Mouse (Mus musculus) frontal cortex, postnatal 14 days (tissue): ENCODE data around the gene Oas1a.
"Not testable (repeated sequence)": the region's sequence is repeated elsewhere in the genome, so short reads cannot be mapped to it uniquely, and the experiment has no call there.

Experiments
- DNase-seq, 2 experiments: peaks; one replicate each; pipeline ENCODE4 v3.0.0; 2022; ENCODE audit warnings: low spot score in 2 of 2

The Oas1a gene

DNA sequence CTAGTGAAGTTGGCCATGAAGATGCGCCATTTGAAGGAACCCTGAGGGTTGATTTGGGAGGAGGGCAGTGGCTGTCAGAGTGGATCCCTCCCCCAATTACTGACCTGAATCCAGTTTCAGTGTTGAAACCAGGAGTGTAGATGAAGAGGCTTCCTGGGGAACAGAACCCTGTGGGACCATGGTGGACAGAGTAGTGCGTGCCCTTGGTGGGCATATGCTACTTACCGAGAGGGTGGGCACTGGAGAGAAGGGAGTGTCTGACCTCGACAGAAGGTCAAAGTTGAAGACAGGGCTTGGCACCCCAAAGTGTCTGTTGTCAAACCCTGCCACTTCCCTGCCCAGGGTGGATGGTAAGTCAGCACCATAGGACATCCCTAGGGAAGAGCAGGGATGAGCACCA lies 13.5 kb downstream of the Oas1a start:
- DNase-seq = not testable (repeated sequence)

- no peak for DNase-seq
Measured at GRCm38 (mm10) chr5:120892243-120892660, 15.1 kb downstream of the Oas1a start.

- DNase-seq = not testable (repeated sequence)
Measured at GRCm38 (mm10) chr5:120891566-120892242, 15.6 kb downstream of the Oas1a start.

GRCm38 (mm10) chr5:120890991-120891390 lies 16.3 kb downstream of the Oas1a start:
- no peak for DNase-seq

GRCm38 (mm10) chr5:120890026-120890425 lies 17.3 kb downstream of the Oas1a start:
- no peak for DNase-seq

DNA sequence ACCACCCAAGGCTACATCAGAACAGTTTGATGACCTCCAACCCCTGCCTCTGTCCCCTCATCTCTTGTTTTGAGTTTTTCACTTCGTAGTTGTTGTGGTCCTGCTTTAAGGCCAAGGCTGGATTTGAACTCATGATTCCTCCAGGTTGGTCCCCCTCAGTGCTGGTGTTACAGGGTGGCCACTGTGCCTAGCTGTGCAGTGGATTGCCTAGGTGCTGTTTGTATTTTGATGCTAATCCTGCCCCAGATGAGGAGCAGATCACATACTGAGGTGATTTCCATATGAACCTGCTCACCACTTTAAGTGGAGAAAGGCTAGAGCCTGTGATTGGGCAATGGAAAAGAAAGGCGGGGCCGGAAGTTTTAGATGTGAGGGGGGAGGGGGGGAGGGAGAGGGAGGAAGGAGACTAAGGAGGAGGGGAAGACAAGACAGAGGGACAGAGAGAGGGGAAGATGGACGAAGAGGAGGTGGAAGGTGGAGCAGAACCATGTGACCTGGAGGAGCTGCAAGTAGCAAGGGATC lies 19.0 kb downstream of the Oas1a start:
- DNase-seq = not testable (repeated sequence)

DNA sequence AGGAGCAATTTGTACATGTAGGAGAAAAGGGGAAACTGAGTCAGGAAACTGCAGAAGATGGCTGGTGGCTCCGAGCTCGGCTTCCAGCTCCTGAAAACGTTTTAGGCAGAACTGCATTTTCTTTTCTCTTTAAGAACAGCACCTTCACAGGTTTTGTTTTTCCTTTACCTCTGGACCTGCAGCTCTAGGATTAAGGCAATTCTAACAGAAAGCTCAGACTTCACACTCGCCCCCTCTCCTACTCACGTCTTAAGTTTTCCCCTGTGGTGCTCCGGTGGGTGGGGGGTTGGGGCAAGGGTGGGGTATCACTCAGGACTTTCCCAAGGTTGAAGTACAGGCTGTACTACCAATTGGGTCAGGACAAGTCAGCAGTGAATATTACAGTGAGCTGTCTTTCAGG lies 19.5 kb downstream of the Oas1a start:
- DNase-seq = no peak

- DNase-seq = not testable (repeated sequence)
Measured at GRCm38 (mm10) chr5:120887413-120887812, 19.9 kb downstream of the Oas1a start, which contains the start of gene Oas1g. Gene Oas1g, minus strand, starts transcription at chr5:120887613.

- not testable (repeated sequence) for DNase-seq
Measured at GRCm38 (mm10) chr5:120881681-120882080, 25.6 kb downstream of the Oas1a start.

GRCm38 (mm10) chr5:120878803-120879202 lies 28.5 kb downstream of the Oas1a start:
- not testable (repeated sequence) for DNase-seq

GRCm38 (mm10) chr5:120877407-120877806 lies 29.9 kb downstream of the Oas1a start:
- not testable (repeated sequence) for DNase-seq

DNA sequence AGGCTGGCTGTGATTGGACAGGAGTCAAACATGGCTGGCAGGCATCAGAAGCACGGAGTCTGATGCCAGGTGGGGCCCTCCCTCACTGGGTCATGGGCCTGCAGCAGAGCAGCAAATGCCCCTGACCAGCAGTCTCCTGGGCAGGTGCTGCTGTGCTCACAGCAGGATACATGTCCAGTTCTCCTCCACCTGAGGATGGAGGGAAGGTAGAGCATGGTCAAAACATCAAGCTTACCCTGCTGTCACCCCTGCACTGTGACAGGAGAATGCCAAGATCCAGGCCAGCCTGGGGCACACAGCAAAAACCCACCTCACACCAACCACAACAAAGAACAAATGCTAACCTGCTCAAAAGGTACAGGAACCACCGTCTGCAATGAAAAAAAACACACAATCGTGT lies 30.5 kb downstream of the Oas1a start:
- not testable (repeated sequence) for DNase-seq

DNA sequence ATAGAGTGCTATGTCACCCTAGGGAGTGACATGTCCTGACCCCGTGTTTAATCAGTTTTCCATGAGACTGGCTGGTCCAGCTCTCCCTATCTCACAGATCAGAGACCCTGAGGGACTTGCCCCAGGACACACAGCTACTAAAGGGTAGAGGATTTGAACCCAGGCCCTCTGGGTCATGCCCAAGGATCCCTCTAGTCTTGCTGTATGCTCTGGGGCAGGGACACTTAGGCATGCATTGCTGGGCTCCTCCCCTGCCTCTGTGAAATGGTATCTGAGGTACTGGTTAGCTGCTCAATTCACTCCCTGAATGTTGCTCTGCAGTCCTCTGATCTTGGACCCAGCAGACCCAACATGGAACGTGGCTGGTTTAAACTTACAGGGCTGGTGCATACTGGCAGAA lies 35.9 kb downstream of the Oas1a start:
- no peak for DNase-seq

DNA sequence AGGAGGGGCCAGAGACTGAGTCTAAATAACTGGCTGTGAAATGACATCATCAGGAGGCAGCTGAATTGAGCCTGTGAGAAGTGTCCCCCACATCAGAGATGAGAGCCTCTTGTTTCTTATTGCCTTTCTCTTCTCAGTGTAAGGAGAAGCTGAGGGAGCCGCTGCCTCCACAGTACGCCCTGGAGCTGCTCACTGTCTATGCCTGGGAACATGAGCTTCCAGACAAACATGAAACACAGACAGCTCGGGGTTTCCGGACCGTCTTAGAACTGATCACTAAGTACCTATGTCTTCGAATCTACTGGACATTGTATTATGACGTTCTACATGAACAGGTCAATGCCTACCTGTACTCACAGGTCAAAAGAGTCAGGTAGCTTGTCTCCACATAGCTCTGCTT lies 36.5 kb downstream of the Oas1a start:
- no peak for DNase-seq

GRCm38 (mm10) chr5:120870081-120870480 lies 37.2 kb downstream of the Oas1a start:
- no peak for DNase-seq

- no peak for DNase-seq
Measured at GRCm38 (mm10) chr5:120869436-120870015, 37.8 kb downstream of the Oas1a start.

GRCm38 (mm10) chr5:120865336-120865860 lies 41.9 kb downstream of the Oas1a start:
- no peak for DNase-seq

DNA sequence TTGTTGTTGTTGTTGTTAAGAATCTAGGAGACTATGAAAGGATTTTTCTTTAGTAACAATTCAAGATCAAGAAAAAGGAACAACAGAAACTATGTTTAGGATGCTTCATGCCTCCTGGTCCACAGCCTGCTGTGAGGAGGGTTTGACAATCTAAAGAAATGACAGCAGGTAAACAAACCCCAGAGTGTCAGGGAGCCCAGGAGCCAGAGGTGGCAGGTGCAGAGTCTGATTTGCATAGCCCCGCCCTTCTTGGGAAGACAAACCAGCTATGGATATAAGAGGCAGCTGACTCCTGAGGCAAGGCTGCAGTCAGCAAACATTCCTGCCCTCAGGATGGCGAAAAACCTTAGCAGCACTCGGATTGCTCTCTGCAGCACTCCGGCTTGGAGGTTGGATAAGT lies 46.2 kb downstream of the Oas1a start, which contains the start of gene Oas1h:
Gene Oas1h (plus strand): TSS at position 301 of the 400 bp plus-strand sequence.
- no peak for DNase-seq

GRCm38 (mm10) chr5:120859241-120859640 lies 48.1 kb downstream of the Oas1a start:
- DNase-seq = no peak

- peak in 1 of 2 experiments; percentile 14 for DNase-seq
Measured at GRCm38 (mm10) chr5:120849601-120850136, 57.7 kb downstream of the Oas1a start.

DNA sequence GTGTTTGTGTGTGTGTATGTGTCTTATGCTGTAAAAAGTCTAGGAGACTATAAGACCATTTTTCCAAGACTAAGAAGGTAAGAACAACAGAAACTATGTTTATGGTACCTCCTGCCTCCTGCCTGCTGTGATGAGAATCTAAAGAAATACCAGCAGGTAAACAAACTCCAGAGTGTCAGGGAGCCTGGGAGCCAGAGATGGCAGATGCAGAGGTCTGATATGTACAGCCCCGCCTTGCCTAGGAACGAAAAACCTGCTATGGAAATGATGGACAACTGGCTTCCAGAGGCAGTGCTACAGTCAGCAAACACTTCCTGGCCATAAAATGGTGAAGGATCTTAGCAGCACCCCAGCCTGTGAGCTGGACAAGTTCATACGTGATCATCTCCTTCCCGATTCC lies 60.3 kb downstream of the Oas1a start, which contains the start of gene Oas1f:
Gene Oas1f (plus strand): TSS at position 301 of the 400 bp plus-strand sequence.
- DNase-seq = no peak
